Mouse (Mus musculus) erythroblast, adult 5-6 weeks (primary cell): ENCODE data around the gene Caap1. TPM values are rescaled to one million over a fixed set of nuclear protein-coding genes. Genes with fewer than 3 reads are reported as not detected.

ENCODE experiments used
- ATAC-seq: replicated peaks from 2 replicates; pipeline ENCODE4 v1.8.0; 2016; ENCODE audit warnings: moderate number of reproducible peaks, mild to moderate bottlenecking, moderate TSS enrichment, inconsistent platforms; ENCODE audit not compliant: poor library complexity, low FRiP score, severe bottlenecking
- total RNA-seq, 2 experiments: library from RNA; stranded (forward) in 1 of 2; stranded (reverse) in 1 of 2; fragments of 150-400 nt in 1 of 2; fragments of 200-764, 138-1000 nt in 1 of 2; gene quantifications; 2 replicates each; pipeline versions ENCODE4 v1.2.3 to v1.2.4; 2015 to 2017; ENCODE audit warnings: low replicate concordance in 2 of 2

The Caap1 gene
- 5.8 and 6.3 TPM in 2 replicates for total RNA-seq (2015; ENCODE audit: low replicate concordance)
- 6.4 and 8.9 TPM in 2 replicates for total RNA-seq (2017; ENCODE audit: low replicate concordance)

DNA sequence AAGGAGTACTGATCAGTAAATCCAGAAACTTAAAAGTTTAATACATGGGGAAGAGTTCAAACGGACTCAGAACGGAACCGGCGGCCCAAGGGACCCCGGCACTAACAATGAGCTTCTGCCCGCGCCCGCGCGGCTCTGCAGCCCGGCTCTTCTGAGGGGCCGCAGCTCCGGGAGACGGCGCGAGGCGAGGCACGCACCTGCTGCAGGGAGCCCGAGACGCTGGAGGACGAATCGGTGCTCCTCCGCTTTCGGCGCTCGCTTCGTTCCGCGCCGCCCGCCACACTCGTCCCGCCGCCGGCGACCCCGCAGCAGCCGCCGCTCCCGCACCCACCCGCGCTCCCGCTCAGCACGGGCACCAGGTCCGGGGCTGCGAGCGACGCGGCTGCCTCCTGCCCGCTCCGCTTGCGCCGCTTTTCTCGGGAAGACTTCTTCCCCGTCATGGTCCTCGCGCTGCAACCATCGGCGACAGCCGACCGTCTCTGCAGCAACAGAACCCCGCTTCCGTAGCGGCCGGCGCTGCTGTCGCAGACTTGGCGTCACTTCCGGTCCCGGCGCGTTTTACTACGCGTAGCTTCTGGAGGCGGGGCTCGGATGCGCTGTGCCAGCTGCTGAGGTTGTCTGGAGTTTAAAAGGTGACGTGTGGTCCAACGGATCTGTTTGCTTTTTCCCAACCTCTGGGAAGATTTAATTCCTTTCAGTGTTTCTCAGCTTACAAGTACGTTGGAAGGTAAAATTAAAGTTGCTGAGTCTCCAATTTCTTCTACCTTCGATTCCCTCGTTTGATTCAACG is at the start of gene Caap1, which contains the start of gene Gm10306:
Gene Caap1, minus strand, starts transcription at position 532 of the 790 bp plus-strand sequence.
Gene Gm10306, plus strand, starts transcription at position 282 of the 790 bp plus-strand sequence.
- peak; percentile 100 for ATAC-seq

GRCm38 (mm10) chr4:94605591-94605990 is 49.0 kb upstream of the Caap1 start:
- ATAC-seq: no peak

DNA sequence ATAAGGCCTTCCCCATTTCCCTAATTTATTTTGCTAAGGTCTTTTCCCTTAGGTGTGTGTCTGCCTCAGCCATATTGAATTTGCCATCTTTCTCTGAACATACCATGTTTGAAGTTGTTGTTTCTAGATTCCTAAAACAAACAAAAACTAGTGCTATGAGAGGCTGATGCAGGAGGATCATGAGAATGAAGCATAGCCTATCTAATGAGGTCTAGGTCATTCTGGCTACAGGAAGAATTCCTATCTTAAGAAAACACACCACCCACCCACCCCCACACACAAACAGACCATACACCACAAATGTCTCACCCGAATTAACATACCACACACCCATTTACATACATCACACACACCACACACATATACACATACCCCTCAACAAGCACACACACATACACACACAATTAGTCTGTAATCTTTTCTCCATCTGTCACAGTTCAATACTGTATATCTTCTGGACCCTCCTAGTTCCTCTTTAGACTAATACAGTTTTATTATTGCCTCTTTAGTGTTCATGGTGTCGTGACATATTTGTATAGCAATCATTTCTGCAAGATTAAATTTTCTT is 47.9 kb upstream of the Caap1 start:
- ATAC-seq: no peak

- peak; percentile 97 for ATAC-seq
Observed at GRCm38 (mm10) chr4:94603031-94603629, 46.5 kb upstream of the Caap1 start, which contains the start of gene Plaa. Gene Plaa, minus strand, starts transcription at chr4:94603244.

- peak; percentile 62 for ATAC-seq
Observed at GRCm38 (mm10) chr4:94602496-94603030, 46.0 kb upstream of the Caap1 start.

DNA sequence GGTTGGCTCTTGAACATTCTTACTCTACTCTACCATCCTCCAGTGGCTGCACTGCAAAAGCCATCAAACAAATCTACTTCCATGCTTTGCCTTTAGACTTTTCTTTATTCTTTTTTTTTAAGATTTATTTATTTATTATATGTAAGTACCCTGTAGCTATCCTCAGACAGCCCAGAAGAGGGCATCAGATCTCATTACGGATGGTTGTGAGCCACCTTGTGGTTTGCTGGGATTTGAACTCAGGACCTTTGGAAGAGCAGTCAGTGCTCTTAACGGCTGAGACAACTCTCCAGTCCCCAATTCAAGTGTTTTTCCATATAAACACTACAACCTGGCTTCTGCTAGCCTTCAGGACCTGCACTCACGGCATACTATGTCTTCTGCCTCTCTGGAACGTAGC is 44.8 kb upstream of the Caap1 start:
- no peak for ATAC-seq

- ATAC-seq: peak; percentile 70; the same call in 1 of the 2 replicates
Observed at GRCm38 (mm10) chr4:94592709-94593108, 36.1 kb upstream of the Caap1 start.

GRCm38 (mm10) chr4:94591765-94592381 is 35.3 kb upstream of the Caap1 start:
- no peak for ATAC-seq

DNA sequence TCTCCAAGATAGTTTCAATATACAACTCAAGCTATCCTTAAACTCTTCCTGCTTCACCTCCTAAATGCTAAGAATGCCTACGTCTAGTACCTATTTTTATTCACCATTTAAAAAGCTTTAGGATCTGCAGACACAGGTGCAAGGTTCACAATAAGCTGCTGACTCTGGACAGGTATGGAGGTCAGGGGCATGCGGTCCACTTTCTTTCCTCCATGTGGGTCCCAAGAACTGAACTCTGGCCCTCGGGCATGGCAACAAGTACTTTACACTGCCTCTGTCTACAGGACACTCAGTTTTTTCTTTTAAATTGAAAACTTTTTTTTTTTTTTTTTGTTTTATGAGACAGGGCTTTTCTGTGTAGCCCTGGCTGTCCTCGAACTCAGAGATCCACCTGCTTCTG is 16.1 kb upstream of the Caap1 start:
- no peak for ATAC-seq

GRCm38 (mm10) chr4:94564297-94564696 is 7.7 kb upstream of the Caap1 start:
- ATAC-seq: no peak

DNA sequence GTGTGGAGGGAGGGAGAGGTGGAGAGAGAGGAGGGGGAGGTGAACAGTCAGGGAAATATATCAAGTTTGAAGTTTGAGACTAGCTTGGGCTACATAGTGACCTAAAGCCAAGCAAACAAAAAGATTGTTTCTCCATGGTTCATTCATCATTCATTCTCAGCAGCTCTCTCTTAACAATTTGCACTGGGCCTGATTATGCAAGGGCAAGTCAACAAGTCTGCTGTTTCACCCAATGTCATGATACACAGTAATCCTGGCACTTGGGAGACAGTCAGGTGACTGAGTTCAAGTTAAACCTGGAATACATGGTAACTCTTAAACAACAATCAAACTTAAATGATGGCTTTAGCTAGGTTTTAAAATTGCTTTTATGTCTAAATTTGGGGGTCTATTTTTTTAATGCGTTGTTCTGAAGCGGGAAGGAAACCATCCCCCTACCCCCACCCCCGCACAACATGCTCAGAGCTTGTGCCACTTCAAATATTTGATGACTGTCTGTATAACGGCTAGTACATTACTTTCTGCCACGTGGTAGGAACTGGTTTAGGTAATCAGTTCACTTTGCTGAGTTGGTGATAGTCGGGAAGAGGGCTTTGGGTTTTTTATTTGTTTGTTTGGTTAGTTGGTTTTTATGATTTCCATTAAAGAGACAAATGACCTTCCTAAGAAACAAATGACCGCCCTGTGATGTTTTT is 5.5 kb upstream of the Caap1 start:
- no peak for ATAC-seq

GRCm38 (mm10) chr4:94560316-94560715 is 3.7 kb upstream of the Caap1 start:
- ATAC-seq: no peak

DNA sequence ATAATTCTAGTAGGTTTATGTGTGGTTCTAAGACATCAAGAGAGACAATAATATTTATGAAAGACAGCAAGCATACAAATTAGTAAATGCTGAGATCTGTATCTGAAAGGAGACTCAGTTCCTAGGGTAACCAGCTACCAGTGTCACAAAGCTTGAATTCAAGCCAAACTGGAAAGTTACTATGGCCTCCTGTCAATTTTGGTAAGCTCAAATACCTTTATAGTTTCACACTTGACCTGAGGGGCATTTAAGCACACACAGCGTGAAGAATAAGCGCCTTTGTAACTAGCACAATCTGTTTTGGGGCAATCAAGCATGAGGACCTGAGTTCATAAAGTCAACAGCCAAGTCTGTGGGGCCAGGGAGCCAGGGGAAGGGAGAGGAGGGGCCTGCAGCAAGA is 2.7 kb upstream of the Caap1 start:
- ATAC-seq: no peak

DNA sequence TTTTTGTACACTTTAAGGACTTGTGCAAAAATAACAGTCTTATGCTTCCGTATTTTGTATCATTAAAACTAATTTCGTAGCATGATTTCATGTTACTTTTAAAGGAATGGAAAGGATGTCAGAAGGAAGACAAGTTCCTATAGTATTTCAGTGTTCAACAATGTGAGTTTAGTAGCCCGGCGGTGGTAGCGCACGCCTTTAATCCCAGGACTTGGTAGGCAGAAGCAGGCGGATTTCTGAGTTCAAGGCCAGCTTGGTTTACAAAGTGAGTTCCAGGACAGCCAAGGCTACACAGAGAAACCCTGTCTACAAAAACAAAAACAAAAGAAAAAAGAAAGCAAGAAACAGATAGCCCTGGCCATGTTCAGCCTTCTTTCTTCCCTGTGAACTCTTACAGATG is 549 bp upstream of the Caap1 start:
- no peak for ATAC-seq

GRCm38 (mm10) chr4:94554955-94555494 is 1.6 kb downstream of the Caap1 start:
- no peak for ATAC-seq

DNA sequence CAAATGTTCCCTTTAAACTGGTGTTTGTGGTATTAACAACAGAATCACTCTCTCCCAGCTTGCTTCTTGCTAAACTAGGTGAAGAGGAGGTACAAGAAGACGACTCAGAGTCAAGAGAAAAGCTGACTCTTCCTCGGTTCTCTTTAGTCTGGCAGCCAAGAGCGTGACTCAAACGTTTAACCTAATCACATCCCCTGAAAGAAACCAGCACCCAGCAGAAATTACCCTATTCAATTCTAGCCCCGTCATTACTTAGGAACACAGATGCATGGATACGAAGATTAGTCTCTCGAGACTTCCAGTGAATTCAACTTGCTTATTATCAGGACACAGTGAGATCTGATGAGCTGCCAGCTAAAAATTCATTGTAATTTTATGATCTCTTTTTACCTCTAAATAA is 12.3 kb downstream of the Caap1 start:
- no peak for ATAC-seq

DNA sequence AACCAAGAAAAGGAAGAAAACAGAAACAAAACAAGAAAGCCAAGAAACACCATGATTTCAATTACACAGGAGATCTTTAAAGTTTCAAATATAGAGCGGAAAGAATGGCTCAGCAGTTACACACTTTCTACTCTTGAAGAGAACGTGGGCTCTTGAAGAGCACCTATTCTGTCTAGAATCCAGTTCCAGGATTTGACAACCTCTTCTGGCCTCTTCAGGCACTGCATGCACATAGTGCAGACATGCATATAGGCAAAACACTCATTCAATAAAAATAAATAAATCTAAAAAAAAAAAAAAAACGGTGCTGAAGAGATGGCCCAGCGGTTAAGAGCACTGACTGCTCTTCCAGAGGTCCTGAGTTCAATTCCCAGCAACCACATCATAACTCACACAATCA is 13.6 kb downstream of the Caap1 start:
- no peak for ATAC-seq

DNA sequence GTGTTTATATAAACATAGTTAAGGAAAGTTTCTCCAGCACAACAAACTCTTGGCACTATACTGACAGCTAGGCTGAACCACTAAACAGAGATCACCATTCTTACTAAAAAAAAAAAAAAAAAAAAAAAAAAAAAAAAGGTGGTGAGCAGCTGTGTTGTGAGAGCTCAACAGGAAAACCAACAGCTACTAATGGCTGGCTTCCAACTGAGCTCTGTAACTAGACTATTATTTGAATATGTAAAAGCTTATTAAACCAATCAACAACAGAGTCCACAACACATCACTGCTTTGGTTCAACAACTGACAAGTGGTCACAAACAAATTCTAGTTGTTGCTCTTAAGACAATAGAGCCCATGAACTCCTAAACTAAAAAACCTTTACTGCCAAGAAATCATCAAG is 23.4 kb downstream of the Caap1 start:
- no peak for ATAC-seq

DNA sequence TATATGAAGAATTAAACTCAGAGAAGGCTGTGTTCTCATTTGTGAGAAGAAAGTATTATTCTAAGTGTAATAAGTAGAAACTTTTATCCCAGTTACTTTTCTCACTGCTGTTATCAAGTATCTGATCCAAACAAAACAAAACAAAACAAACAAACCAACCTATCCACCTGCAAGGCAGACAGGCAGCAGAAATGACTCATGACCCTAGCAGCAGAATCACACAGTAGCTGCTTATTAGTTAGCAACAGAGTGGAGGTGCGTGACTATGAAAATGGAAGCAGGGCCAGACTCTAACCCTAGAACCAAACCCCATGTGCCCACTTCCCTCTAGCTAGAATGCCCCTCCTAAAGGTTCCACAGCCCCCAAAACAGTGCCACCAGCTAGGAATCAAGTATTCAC is 27.1 kb downstream of the Caap1 start:
- ATAC-seq: no peak
